Mouse (Mus musculus) hindbrain, embryonic 16.5 days (tissue): Measurements from ENCODE around the gene Dlg1. TPM values are rescaled to one million over a fixed set of nuclear protein-coding genes. Genes with fewer than 3 reads are reported as not detected.

Experiments
- ATAC-seq: fragments of 200-750 bp; cut with Nextera tagmentation; 2 replicates; pipeline ENCODE4 v1.8.0; 2017; ENCODE audit warnings: moderate TSS enrichment, moderate library complexity
- H3K27ac ChIP-seq: fragments of 300-500 bp; sonication (generic); 2 replicates; pipeline ENCODE4 v1.5.1; 2014; ENCODE audit warnings: low read depth, mild to moderate bottlenecking, control low read depth, low read length, moderate library complexity
- H3K27me3 ChIP-seq: fragments of 300-500 bp; sonication (generic); replicated peaks from 2 replicates; pipeline ENCODE4 v1.6.1; 2014; ENCODE audit warnings: low read length; ENCODE audit not compliant: control insufficient read depth, insufficient read depth
- H3K36me3 ChIP-seq: fragments of 300-500 bp; sonication (generic); 2 replicates; pipeline ENCODE4 v1.6.1; 2014; ENCODE audit warnings: mild to moderate bottlenecking, low read length, moderate library complexity, mixed read lengths; ENCODE audit not compliant: control insufficient read depth, insufficient read depth
- H3K4me1 ChIP-seq: fragments of 300-500 bp; sonication (generic); 2 replicates; pipeline ENCODE4 v1.6.1; 2014; ENCODE audit warnings: low read depth, low read length; ENCODE audit not compliant: control insufficient read depth, insufficient read depth
- H3K4me2 ChIP-seq: fragments of 300-500 bp; sonication (generic); 2 replicates; pipeline ENCODE4 v1.6.1; 2014; ENCODE audit warnings: mild to moderate bottlenecking, low read length, control low read depth, moderate library complexity
- H3K4me3 ChIP-seq: fragments of 300-500 bp; sonication (generic); 2 replicates; pipeline ENCODE4 v1.5.1; 2014; ENCODE audit warnings: mild to moderate bottlenecking, low read length, control low read depth, moderate library complexity
- H3K9ac ChIP-seq: fragments of 300-500 bp; sonication (generic); 2 replicates; pipeline ENCODE4 v1.6.1; 2014; ENCODE audit warnings: low read depth, mild to moderate bottlenecking, control low read depth, low read length, moderate library complexity
- H3K9me3 ChIP-seq: fragments of 300-500 bp; sonication (generic); 2 replicates; pipeline ENCODE4 v1.6.1; 2014; ENCODE audit warnings: mild to moderate bottlenecking, low read length, moderate library complexity; ENCODE audit not compliant: control insufficient read depth
- WGBS: fragments of 180-500 bp; shearing (Covaris S2); extraction: QIAGEN DNeasy Blood & Tissue Kit; methylation state at CpG from one replicate; pipeline ENCODE4 v1.1.7; 2014; 5-methylcytosine and 5-hydroxymethylcytosine counted together
- polyA plus RNA-seq: library from polyadenylated mRNA; unstranded; fragments of >200 nt; fragmentation: Nextera tagmentation; extraction: Ambion mirVana; gene quantifications from 2 replicates; pipeline ENCODE4 v1.2.1, GENCODE M21; 2015

The Dlg1 gene
- 12.7 and 13.4 TPM in 2 replicates for polyA plus RNA-seq

GRCm38 (mm10) chr16:31663379-31664286 is at the start of gene Dlg1:
Gene Dlg1, plus strand, starts transcription at chr16:31663443.
- Histone ChIP-seq H3K4me1 (peaks cover 11% of the 10 kb centered on the region), H3K36me3 (no peaks in the 10 kb centered on the region), H3K4me3 (peak within 1 kb of the TSS; percentile 96), H3K9ac (peak within 1 kb of the TSS; percentile 87), H3K4me2 (peak within 1 kb of the TSS; percentile 83), H3K9me3 (no peaks in the 10 kb centered on the region), H3K27ac (peak within 1 kb of the TSS; percentile 77), H3K27me3 (peaks cover 2% of the 10 kb centered on the region; the same call in 1 of the 2 replicates)
- ATAC-seq = peak; percentile 97
- under 1% methylated on average over 60 of the region's 95 CpGs for whole genome bisulfite sequencing

GRCm38 (mm10) chr16:31616382-31616781 is 46.9 kb upstream of the Dlg1 start:
- Histone ChIP-seq H3K4me1 (peaks cover 8% of the 10 kb centered on the region), H3K27me3 (no peaks in the 10 kb centered on the region), H3K9ac (no peak overlapping the region), H3K4me2 (no peak overlapping the region), H3K27ac (no peak overlapping the region), H3K9me3 (no peaks in the 10 kb centered on the region), H3K36me3 (no peaks in the 10 kb centered on the region), H3K4me3 (no peak overlapping the region)
- ATAC-seq = no peak
- 79% methylated on average over 2 of the region's 2 CpGs for WGBS

GRCm38 (mm10) chr16:31617128-31617527 is 46.1 kb upstream of the Dlg1 start:
- no peak for ATAC-seq
- Histone ChIP-seq H3K9me3 (no peaks in the 10 kb centered on the region), H3K27ac (no peak overlapping the region), H3K27me3 (no peaks in the 10 kb centered on the region), H3K4me2 (no peak overlapping the region), H3K4me1 (peaks cover 8% of the 10 kb centered on the region), H3K9ac (no peak overlapping the region), H3K36me3 (no peaks in the 10 kb centered on the region), H3K4me3 (no peak overlapping the region)

- 0 out of 2 replicates have a peak overlapping the region, but pooled peaks have one; percentile 10 for H3K9ac ChIP-seq
These were observed 45.3 kb upstream of the Dlg1 start for GRCm38 (mm10) chr16:31617823-31618371.

GRCm38 (mm10) chr16:31618671-31619070 is 44.6 kb upstream of the Dlg1 start:
- no peak overlapping the region for H3K4me3 ChIP-seq
- no peaks in the 10 kb centered on the region for H3K9me3 ChIP-seq
- 66% methylated on average over 9 of the region's 9 CpGs for WGBS
- H3K4me2 ChIP-seq = no peak overlapping the region
- no peak overlapping the region for H3K9ac ChIP-seq
- no peaks in the 10 kb centered on the region for H3K36me3 ChIP-seq
- H3K27me3 ChIP-seq = no peaks in the 10 kb centered on the region
- ATAC-seq = no peak
- H3K27ac ChIP-seq = no peak overlapping the region
- peaks cover 8% of the 10 kb centered on the region for H3K4me1 ChIP-seq

More at GRCm38 (mm10) chr16:31617823-31618371, 45.3 kb upstream of the Dlg1 start:
- Histone ChIP-seq H3K36me3 (no peaks in the 10 kb centered on the region), H3K27ac (0 out of 2 replicates have a peak overlapping the region, but pooled peaks have one; percentile 4), H3K27me3 (no peaks in the 10 kb centered on the region), H3K4me3 (no peak overlapping the region), H3K4me1 (peaks cover 8% of the 10 kb centered on the region), H3K4me2 (peak overlapping the region; percentile 40), H3K9me3 (no peaks in the 10 kb centered on the region)
- 18% methylated on average over 10 of the region's 10 CpGs for WGBS
- ATAC-seq = peak; percentile 76

- Histone ChIP-seq H3K4me3 (no peak overlapping the region), H3K9me3 (no peaks in the 10 kb centered on the region), H3K27ac (no peak overlapping the region), H3K9ac (no peak overlapping the region), H3K4me2 (no peak overlapping the region), H3K4me1 (peaks cover 8% of the 10 kb centered on the region), H3K36me3 (no peaks in the 10 kb centered on the region), H3K27me3 (no peaks in the 10 kb centered on the region)
- no peak for ATAC-seq
- WGBS = 82% methylated on average over 6 of the region's 6 CpGs
These were observed 43.4 kb upstream of the Dlg1 start for GRCm38 (mm10) chr16:31619675-31620335.

- 96% methylated on average over 1 of the region's 1 CpGs for WGBS
- no peaks in the 10 kb centered on the region for H3K9me3 ChIP-seq
- H3K27me3 ChIP-seq = no peaks in the 10 kb centered on the region
- peaks cover 8% of the 10 kb centered on the region for H3K4me1 ChIP-seq
- H3K4me3 ChIP-seq = no peak overlapping the region
- no peak for ATAC-seq
- H3K4me2 ChIP-seq = no peak overlapping the region
- H3K9ac ChIP-seq = no peak overlapping the region
- H3K27ac ChIP-seq = no peak overlapping the region
- no peaks in the 10 kb centered on the region for H3K36me3 ChIP-seq
These were observed 40.9 kb upstream of the Dlg1 start for GRCm38 (mm10) chr16:31622356-31622755.

- Histone ChIP-seq H3K9ac (no peak overlapping the region), H3K27me3 (no peaks in the 10 kb centered on the region), H3K27ac (no peak overlapping the region), H3K36me3 (no peaks in the 10 kb centered on the region), H3K9me3 (no peaks in the 10 kb centered on the region), H3K4me2 (no peak overlapping the region), H3K4me1 (peaks cover under 1% of the 10 kb centered on the region), H3K4me3 (no peak overlapping the region)
- ATAC-seq = no peak
- 92% methylated on average over 6 of the region's 6 CpGs for WGBS
These were observed 40.1 kb upstream of the Dlg1 start for GRCm38 (mm10) chr16:31623136-31623535.

GRCm38 (mm10) chr16:31624749-31625148 is 38.5 kb upstream of the Dlg1 start:
- no peak overlapping the region for H3K27ac ChIP-seq
- H3K4me1 ChIP-seq = no peaks in the 10 kb centered on the region
- H3K9ac ChIP-seq = no peak overlapping the region
- 84% methylated on average over 1 of the region's 1 CpGs for WGBS
- no peaks in the 10 kb centered on the region for H3K9me3 ChIP-seq
- H3K4me2 ChIP-seq = no peak overlapping the region
- no peak for ATAC-seq
- no peaks in the 10 kb centered on the region for H3K27me3 ChIP-seq
- no peaks in the 10 kb centered on the region for H3K36me3 ChIP-seq
- no peak overlapping the region for H3K4me3 ChIP-seq
